Comparison of ENCODE assay signal across 30 mouse cellular contexts in the genomic region with DNA sequence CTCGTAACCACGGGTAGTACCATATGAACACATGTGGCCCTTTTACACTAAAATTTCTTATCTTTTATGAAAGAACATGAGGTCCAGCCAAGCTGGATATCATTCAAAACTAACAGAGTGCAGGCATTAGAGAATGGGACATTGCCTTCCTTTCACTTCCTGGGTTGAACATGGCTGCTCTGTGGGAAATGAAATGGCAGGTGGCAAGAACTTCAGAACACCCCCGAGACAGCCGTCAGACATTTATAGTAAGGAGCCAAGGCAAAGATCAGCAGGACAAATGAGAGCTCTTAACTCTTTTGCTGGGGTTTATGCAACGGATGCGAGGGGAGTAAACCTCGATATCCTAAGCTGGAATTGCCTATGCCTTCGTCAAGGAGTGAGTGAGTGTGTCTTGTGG.
A peak's percentile ranks its signal among the peaks of the same experiment; 100 is the strongest.
DNase-seq lines count a peak whose midpoint lies in the region; ATAC-seq and TF ChIP-seq lines count a peak whose summit lies in the region.
"Had no signal": no experiment of that assay in that cellular context is flagged by ENCODE, and none has a peak within 500 bp of the region (broad histone marks: within the 10 kb centered on the region; RNA-seq: fewer than 3 reads in every experiment).

No protein-coding gene starts in this region.

- no peak overlapping the region for H3K9ac ChIP-seq in heart, embryonic 11.5 days (ENCODE audit: low read depth, low read length)
- H3K9ac ChIP-seq in midbrain, embryonic 11.5 days (ENCODE audit: low read length) = no peak overlapping the region
- no peak overlapping the region for H3K9ac ChIP-seq in midbrain, embryonic 16.5 days (ENCODE audit: low read depth, low read length)
- H3K9ac ChIP-seq: embryonic facial prominence, embryonic 12.5 days; heart, embryonic 15.5 days; hindbrain, embryonic 12.5 days; liver, embryonic 14.5 days; midbrain, embryonic 12.5 days; stomach, embryonic 15.5 days had no signal

- H3K27me3 ChIP-seq in heart, embryonic 11.5 days (ENCODE audit: control insufficient read depth, insufficient read depth, low read length) = no peaks in the 10 kb centered on the region
- H3K27me3 ChIP-seq in midbrain, embryonic 11.5 days (ENCODE audit: control insufficient read depth, insufficient read depth, low read length) = no peaks in the 10 kb centered on the region
- no peaks in the 10 kb centered on the region for H3K27me3 ChIP-seq in midbrain, embryonic 16.5 days (ENCODE audit: control insufficient read depth, insufficient read depth, low read depth, low read length)
- H3K27me3 ChIP-seq: embryonic facial prominence, embryonic 12.5 days; heart, embryonic 15.5 days; hindbrain, embryonic 12.5 days; midbrain, embryonic 12.5 days; Patski; stomach, embryonic 15.5 days had no signal

- TF ChIP-seq CTCF in gastrocnemius, adult 2 months (IDR thresholded peaks at IDR 0.05) = no peak

- ATAC-seq in heart, embryonic 11.5 days (replicated peaks; ENCODE audit: insufficient number of reproducible peaks, low FRiP score, low TSS enrichment) = no peak
- no peak for ATAC-seq in midbrain, embryonic 11.5 days (ENCODE audit: low FRiP score)
- ATAC-seq in midbrain, embryonic 16.5 days = no peak
- ATAC-seq: forebrain, embryonic 16.5 days; hindbrain, postnatal 0 days; intestine, embryonic 16.5 days; Patski had no signal

- no peak overlapping the region for H3K4me2 ChIP-seq in heart, embryonic 11.5 days
- H3K4me2 ChIP-seq in midbrain, embryonic 11.5 days = no peak overlapping the region
- H3K4me2 ChIP-seq in midbrain, embryonic 16.5 days (ENCODE audit: low read length) = no peak overlapping the region
- H3K4me2 ChIP-seq: embryonic facial prominence, embryonic 12.5 days; heart, embryonic 15.5 days; hindbrain, embryonic 12.5 days; midbrain, embryonic 12.5 days; stomach, embryonic 15.5 days had no signal

- 79% methylated on average over 8 of the region's 8 CpGs for WGBS in heart, embryonic 11.5 days (ENCODE audit: insufficient replicate concordance)
- 82% methylated on average over 8 of the region's 8 CpGs for WGBS in midbrain, embryonic 11.5 days
- WGBS in midbrain, embryonic 16.5 days = 66% methylated on average over 8 of the region's 8 CpGs

- DNase-seq in gastrocnemius, adult 2 months = no peak
- no peak for DNase-seq in gastrocnemius, adult 18-20 months (ENCODE audit: low spot score)
- DNase-seq in heart, postnatal 10 days = peak; percentile 4 to 9
- peak; percentile 84 for DNase-seq in midbrain, embryonic 11.5 days (ENCODE audit: low spot score, missing footprints)
- DNase-seq in gastrocnemius, postnatal 14 days = no peak
- DNase-seq: adrenal gland, postnatal 14 days; cerebellum, adult 11-12 months; cerebellum, adult 9-11 months; gastrocnemius, postnatal 10 days; kidney, adult 9 months; kidney, postnatal 10 days; layer of hippocampus, postnatal 36 days; left cerebral cortex, postnatal 4 days; lung, adult 2 months; retina, postnatal 1 day; right cerebral cortex, postnatal 14 days; thymus, adult 2 months; thymus, postnatal 36 days had no signal

- H3K4me3 ChIP-seq in gastrocnemius, adult 2 months = no peak overlapping the region
- no peak overlapping the region for H3K4me3 ChIP-seq in heart, embryonic 11.5 days (ENCODE audit: low read depth, low read length)
- no peak overlapping the region for H3K4me3 ChIP-seq in midbrain, embryonic 11.5 days (ENCODE audit: low read depth, low read length)
- no peak overlapping the region for H3K4me3 ChIP-seq in midbrain, embryonic 16.5 days (ENCODE audit: low read depth, low read length)
- H3K4me3 ChIP-seq: embryonic facial prominence, embryonic 12.5 days; heart, embryonic 15.5 days; hindbrain, embryonic 12.5 days; midbrain, embryonic 12.5 days; stomach, embryonic 15.5 days had no signal

- intact Hi-C loops in gastrocnemius, adult 2 months (cut with DNase I) = no loop called here
- intact Hi-C loops in heart, postnatal 10 days (cut with DNase I) = no loop called here
- intact Hi-C loops in gastrocnemius, postnatal 14 days (cut with DNase I; ENCODE audit: low total_unique reads) = no loop called here

- H3K4me1 ChIP-seq in heart, embryonic 11.5 days (ENCODE audit: control insufficient read depth, insufficient read depth, low read length) = no peaks in the 10 kb centered on the region
- H3K4me1 ChIP-seq in midbrain, embryonic 11.5 days (ENCODE audit: control insufficient read depth, insufficient read depth, low read length) = peaks cover 3% of the 10 kb centered on the region; the same call in 1 of the 2 replicates
- no peaks in the 10 kb centered on the region for H3K4me1 ChIP-seq in midbrain, embryonic 16.5 days (ENCODE audit: control insufficient read depth, insufficient read depth, low read length)
- H3K4me1 ChIP-seq: embryonic facial prominence, embryonic 12.5 days; heart, embryonic 15.5 days; hindbrain, embryonic 12.5 days; stomach, embryonic 15.5 days had no signal

- no peaks in the 10 kb centered on the region for H3K36me3 ChIP-seq in heart, embryonic 11.5 days (ENCODE audit: control insufficient read depth, insufficient read depth, low read length)
- no peaks in the 10 kb centered on the region for H3K36me3 ChIP-seq in midbrain, embryonic 11.5 days (ENCODE audit: control insufficient read depth, insufficient read depth, low read length)
- H3K36me3 ChIP-seq in midbrain, embryonic 16.5 days (ENCODE audit: control insufficient read depth, insufficient read depth, low read length) = no peaks in the 10 kb centered on the region
- H3K36me3 ChIP-seq: embryonic facial prominence, embryonic 12.5 days; heart, embryonic 15.5 days; hindbrain, embryonic 12.5 days; midbrain, embryonic 12.5 days; stomach, embryonic 15.5 days had no signal

- H3K9me3 ChIP-seq in heart, embryonic 11.5 days (replicated peaks; ENCODE audit: control insufficient read depth, low read length) = no peaks in the 10 kb centered on the region
- H3K9me3 ChIP-seq in midbrain, embryonic 11.5 days (ENCODE audit: control insufficient read depth, low read length) = no peaks in the 10 kb centered on the region
- no peaks in the 10 kb centered on the region for H3K9me3 ChIP-seq in midbrain, embryonic 16.5 days (replicated peaks; ENCODE audit: control insufficient read depth, low read length, poor library complexity, severe bottlenecking)
- H3K9me3 ChIP-seq: embryonic facial prominence, embryonic 12.5 days; heart, embryonic 15.5 days; hindbrain, embryonic 12.5 days; midbrain, embryonic 12.5 days; stomach, embryonic 15.5 days had no signal

- peak overlapping the region; percentile 38 for H3K27ac ChIP-seq in gastrocnemius, adult 2 months
- H3K27ac ChIP-seq in heart, embryonic 11.5 days (ENCODE audit: low read depth, low read length) = no peak overlapping the region
- H3K27ac ChIP-seq in midbrain, embryonic 11.5 days (ENCODE audit: low read depth, low read length) = no peak overlapping the region
- H3K27ac ChIP-seq in midbrain, embryonic 16.5 days (ENCODE audit: low read length) = no peak overlapping the region
- H3K27ac ChIP-seq: embryonic facial prominence, embryonic 12.5 days; heart, embryonic 15.5 days; hindbrain, embryonic 12.5 days; hindbrain, postnatal 0 days; liver, embryonic 14.5 days; midbrain, embryonic 12.5 days; stomach, embryonic 15.5 days had no signal

Comparison
In these comparisons a context has a peak if more than half of its experiments do, and no peak if none do; other contexts are left out.
1. DNase-seq: peak in heart, postnatal 10 days (2 of 2) and midbrain, embryonic 11.5 days (single experiment); none in gastrocnemius, adult 2 months (single experiment), gastrocnemius, adult 18-20 months (single experiment) and gastrocnemius, postnatal 14 days (single experiment).